Mouse (Mus musculus): ENCODE data around the gene Plek2. TPM values are rescaled to one million over a fixed set of nuclear protein-coding genes. Genes with fewer than 3 reads are reported as not detected.

Plek2 gene
- total and polyA plus RNA-seq, 3 experiments: 11.2 to 17.7 TPM; not detected in 1

DNA sequence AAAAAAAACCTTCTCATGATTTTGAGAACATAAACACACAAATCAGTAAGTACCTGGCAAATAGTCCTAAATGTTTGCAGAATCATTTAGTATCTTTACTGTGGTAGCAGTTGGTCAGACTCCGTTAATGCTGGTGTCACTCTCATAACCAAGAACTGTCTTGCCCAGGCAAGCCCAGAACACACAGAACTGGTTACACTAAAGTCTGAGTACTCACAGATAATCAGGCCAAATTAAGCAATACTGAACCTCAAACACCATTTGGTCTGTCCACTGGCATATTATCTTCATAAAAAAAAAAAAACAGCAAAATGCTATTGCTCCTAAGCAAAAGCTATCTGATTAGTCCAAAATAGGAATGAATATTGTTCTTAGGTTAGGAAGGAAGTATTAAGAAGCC lies 64.3 kb downstream of the Plek2 start:
- Histone ChIP-seq H3K4me3 (ENCODE audit: control insufficient read depth in 1 of 2, insufficient read depth in 1 of 2, low read depth in 2 of 2, low read length in 2 of 2) (no peak overlapping the region), H3K9me3 (replicated peaks; ENCODE audit: insufficient read depth, low read length) (no peaks in the 10 kb centered on the region), H3K9ac (ENCODE audit: control insufficient read depth, low read depth, low read length, poor library complexity, severe bottlenecking) (no peak overlapping the region), H3K79me2 (ENCODE audit: control insufficient read depth, insufficient read depth, low read length, poor library complexity) (no peaks in the 10 kb centered on the region), H3K4me1 (ENCODE audit: control insufficient read depth in 1 of 2, insufficient read depth in 2 of 2, low read length in 2 of 2) (no peaks in the 10 kb centered on the region), H3K36me3 (ENCODE audit: control insufficient read depth in 1 of 2, insufficient read depth in 2 of 2, low read length in 2 of 2) (peaks cover 0 to 27% of the 10 kb centered on the region in 2 experiments; a peak in 2 of 4 replicates), H3K27me3 (ENCODE audit: control insufficient read depth in 1 of 2, insufficient read depth in 2 of 2, low read length in 2 of 2) (no peaks in the 10 kb centered on the region), H3K27ac (ENCODE audit: control insufficient read depth, low read depth, low read length) (no peak overlapping the region)
- DNase-seq (ENCODE audit: low read depth, low spot score): no peak
- TF ChIP-seq JUND (IDR thresholded peaks at IDR 0.05; ENCODE audit: low read depth, low read length): no peak
- TF ChIP-seq BHLHE40 (IDR thresholded peaks at IDR 0.05; ENCODE audit: borderline replicate concordance, low read depth, low read length): no peak
- TF ChIP-seq ZKSCAN1 (IDR thresholded peaks at IDR 0.05; ENCODE audit: low read depth, low read length): no peak
- no peak for TF ChIP-seq ELF1 (IDR thresholded peaks at IDR 0.05; ENCODE audit: low read depth, low read length)
- no peak for TF ChIP-seq MXI1 (IDR thresholded peaks at IDR 0.05; ENCODE audit: low read depth, low read length)
- no peak for TF ChIP-seq ETS1 (IDR thresholded peaks at IDR 0.05; ENCODE audit: low read depth, low read length)
- TF ChIP-seq CTCF (IDR thresholded peaks at IDR 0.05 in 2 of 3, conservative IDR thresholded peaks at IDR 0.05 in 1 of 3; ENCODE audit: control insufficient read depth in 1 of 3, insufficient read depth in 1 of 3, low read depth in 2 of 3, low read length in 3 of 3, poor library complexity in 1 of 3, severe bottlenecking in 1 of 3): no peak

DNA sequence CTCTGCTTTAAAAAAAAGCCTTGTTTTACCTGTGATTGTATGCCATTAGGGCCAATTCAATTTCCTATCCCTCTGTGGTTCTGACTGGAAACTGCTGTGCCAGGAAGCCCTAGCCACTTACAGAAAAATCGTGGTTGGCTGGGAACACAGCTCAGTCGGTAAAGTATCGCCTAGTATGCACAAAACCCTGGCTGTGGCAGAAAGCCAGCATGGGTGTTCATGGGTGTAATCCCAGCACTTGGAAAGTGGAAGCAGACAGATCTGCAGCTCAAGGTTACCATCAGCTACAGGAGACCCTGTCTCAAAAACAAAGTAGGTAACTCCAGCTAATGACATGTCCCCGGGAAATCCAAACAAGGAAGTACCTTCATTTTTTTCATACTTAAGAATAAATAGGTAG lies 66.9 kb downstream of the Plek2 start:
- H3K27me3 ChIP-seq (ENCODE audit: control insufficient read depth in 1 of 2, insufficient read depth in 2 of 2, low read length in 2 of 2): no peaks in the 10 kb centered on the region
- H3K27ac ChIP-seq (ENCODE audit: control insufficient read depth, low read depth, low read length): no peak overlapping the region
- peaks cover 0 to 28% of the 10 kb centered on the region in 2 experiments; a peak in 2 of 4 replicates for H3K36me3 ChIP-seq (ENCODE audit: control insufficient read depth in 1 of 2, insufficient read depth in 2 of 2, low read length in 2 of 2)
- H3K9me3 ChIP-seq (replicated peaks; ENCODE audit: insufficient read depth, low read length): no peaks in the 10 kb centered on the region
- H3K4me1 ChIP-seq (ENCODE audit: control insufficient read depth in 1 of 2, insufficient read depth in 2 of 2, low read length in 2 of 2): no peaks in the 10 kb centered on the region
- no peak for DNase-seq (ENCODE audit: low read depth, low spot score)
- TF ChIP-seq GATA1 (IDR thresholded peaks at IDR 0.05; ENCODE audit: low read depth, low read length) (no peak), EP300 (IDR thresholded peaks at IDR 0.05; ENCODE audit: low read depth in 1 of 2, low read length in 2 of 2) (no peak), USF2 (IDR thresholded peaks at IDR 0.05; ENCODE audit: borderline replicate concordance in 1 of 2, insufficient read depth in 1 of 2, low read depth in 1 of 2, low read length in 2 of 2) (no peak), ZMIZ1 (IDR thresholded peaks at IDR 0.05; ENCODE audit: low read depth, low read length) (no peak), MYB (IDR thresholded peaks at IDR 0.05; ENCODE audit: low read depth, low read length) (no peak), MEF2A (IDR thresholded peaks at IDR 0.05; ENCODE audit: extremely low read depth, insufficient replicate concordance, low read depth, low read length, poor library complexity, severe bottlenecking) (no peak), SMC3 (IDR thresholded peaks at IDR 0.05; ENCODE audit: low read depth, low read length) (no peak), CHD2 (IDR thresholded peaks at IDR 0.05; ENCODE audit: low read length) (no peak), SIN3A (IDR thresholded peaks at IDR 0.05; ENCODE audit: low read length) (no peak)
- H3K9ac ChIP-seq (ENCODE audit: control insufficient read depth, low read depth, low read length, poor library complexity, severe bottlenecking): no peak overlapping the region
- no peaks in the 10 kb centered on the region for H3K79me2 ChIP-seq (ENCODE audit: control insufficient read depth, insufficient read depth, low read length, poor library complexity)
- H3K4me3 ChIP-seq (ENCODE audit: control insufficient read depth in 1 of 2, insufficient read depth in 1 of 2, low read depth in 2 of 2, low read length in 2 of 2): no peak overlapping the region

Other genes starting within 250 kb of the Plek2 start
- not detected in 2 replicates for gene Fam71d, start 215.4 kb downstream of the Plek2 start, total RNA-seq (2012; rRNA removed)
- gene Fam71d, start 215.4 kb downstream of the Plek2 start, polyA plus RNA-seq (2012; ENCODE audit: insufficient read depth in 1 of 2, insufficient read length in 2 of 2, low read depth in 1 of 2, low replicate concordance in 2 of 2, missing spikeins in 1 of 2): not detected
- gene Mpp5, start 158.1 kb downstream of the Plek2 start, total RNA-seq (2012; rRNA removed): 15.2 and 17.4 TPM in 2 replicates
- gene Mpp5, start 158.1 kb downstream of the Plek2 start, polyA plus RNA-seq (2012; ENCODE audit: insufficient read depth in 1 of 2, insufficient read length in 2 of 2, low read depth in 1 of 2, low replicate concordance in 2 of 2, missing spikeins in 1 of 2): 100 to 1,000 TPM in 1 of 2 experiments, 10 to 100 TPM in 1; 15.1 to 143 TPM
- 27.0 and 28.0 TPM in 2 replicates for gene Atp6v1d, start 45.3 kb downstream of the Plek2 start, total RNA-seq (2012; rRNA removed)
- 10 to 100 TPM in 1 of 2 experiments, not detected in 1; 51.7 TPM for gene Atp6v1d, start 45.3 kb downstream of the Plek2 start, polyA plus RNA-seq (2012; ENCODE audit: insufficient read depth in 1 of 2, insufficient read length in 2 of 2, low read depth in 1 of 2, low replicate concordance in 2 of 2, missing spikeins in 1 of 2)
- gene Eif2s1, start 45.1 kb downstream of the Plek2 start, total RNA-seq (2012; rRNA removed): 197 and 210 TPM in 2 replicates
- gene Eif2s1, start 45.1 kb downstream of the Plek2 start, polyA plus RNA-seq (2012; ENCODE audit: insufficient read depth in 1 of 2, insufficient read length in 2 of 2, low read depth in 1 of 2, low replicate concordance in 2 of 2, missing spikeins in 1 of 2): 100 to 1,000 TPM; 114 to 550 TPM
- gene Tmem229b, start 100.7 kb upstream of the Plek2 start, total RNA-seq (2012; rRNA removed): 13.5 and 13.8 TPM in 2 replicates
- gene Tmem229b, start 100.7 kb upstream of the Plek2 start, polyA plus RNA-seq (2012; ENCODE audit: insufficient read depth in 1 of 2, insufficient read length in 2 of 2, low read depth in 1 of 2, low replicate concordance in 2 of 2, missing spikeins in 1 of 2): 10 to 100 TPM in 1 of 2 experiments, not detected in 1; 20.5 TPM
- gene Plekhh1, start 122.2 kb upstream of the Plek2 start, total RNA-seq (2012; rRNA removed): 0.35 and 0.39 TPM in 2 replicates
- gene Plekhh1, start 122.2 kb upstream of the Plek2 start, polyA plus RNA-seq (2012; ENCODE audit: insufficient read depth in 1 of 2, insufficient read length in 2 of 2, low read depth in 1 of 2, low replicate concordance in 2 of 2, missing spikeins in 1 of 2): 1 to 10 TPM in 1 of 2 experiments, not detected in 1; 2.3 TPM
- 6.4 and 9.5 TPM in 2 replicates for gene Pigh, start 182.7 kb upstream of the Plek2 start, total RNA-seq (2012; rRNA removed)
- 1 to 10 TPM in 1 of 2 experiments, not detected in 1; 7.2 TPM for gene Pigh, start 182.7 kb upstream of the Plek2 start, polyA plus RNA-seq (2012; ENCODE audit: insufficient read depth in 1 of 2, insufficient read length in 2 of 2, low read depth in 1 of 2, low replicate concordance in 2 of 2, missing spikeins in 1 of 2)
- gene Arg2, start 223.8 kb upstream of the Plek2 start, total RNA-seq (2012; rRNA removed): not detected in 2 replicates
- gene Arg2, start 223.8 kb upstream of the Plek2 start, polyA plus RNA-seq (2012; ENCODE audit: insufficient read depth in 1 of 2, insufficient read length in 2 of 2, low read depth in 1 of 2, low replicate concordance in 2 of 2, missing spikeins in 1 of 2): not detected

All from MEL (cell line).